Comparison of ENCODE assay signal across 16 mouse cellular contexts in genomic region chr9:64055162-64055561, GRCm38 (mm10). TPM values are rescaled to one million over a fixed set of nuclear protein-coding genes. Genes with fewer than 3 reads are reported as not detected.
DNase-seq lines count a peak whose midpoint lies in the region; ATAC-seq and TF ChIP-seq lines count a peak whose summit lies in the region.
"Had no signal": no experiment of that assay in that cellular context is flagged by ENCODE, and none has a peak within 500 bp of the region (broad histone marks: within the 10 kb centered on the region; RNA-seq: fewer than 3 reads in every experiment).

No protein-coding gene starts in this region.

- no peaks in the 10 kb centered on the region for H3K36me3 ChIP-seq in liver, embryonic 15.5 days (replicated peaks)
- H3K36me3 ChIP-seq in liver, postnatal 0 days (replicated peaks; ENCODE audit: insufficient read depth, low read length): no peaks in the 10 kb centered on the region
- H3K36me3 ChIP-seq in embryonic facial prominence, embryonic 10.5 days (replicated peaks): no peaks in the 10 kb centered on the region
- no peaks in the 10 kb centered on the region for H3K36me3 ChIP-seq in heart, embryonic 15.5 days
- H3K36me3 ChIP-seq in intestine, postnatal 0 days (ENCODE audit: control insufficient read depth, insufficient read depth): no peaks in the 10 kb centered on the region
- H3K36me3 ChIP-seq: hindbrain, embryonic 15.5 days; midbrain, embryonic 15.5 days; neural tube, embryonic 12.5 days had no signal

- TF ChIP-seq EP300 in liver, postnatal 0 days (IDR thresholded peaks at IDR 0.05; ENCODE audit: low read depth): no peak

- 71% methylated on average over 9 of the region's 9 CpGs for WGBS in liver, embryonic 15.5 days (ENCODE audit: insufficient replicate concordance)
- 71% methylated on average over 9 of the region's 9 CpGs for WGBS in liver, postnatal 0 days (ENCODE audit: insufficient replicate concordance)
- 56% methylated on average over 9 of the region's 9 CpGs for WGBS in embryonic facial prominence, embryonic 10.5 days
- WGBS in heart, embryonic 15.5 days: 57% methylated on average over 9 of the region's 9 CpGs
- 78% methylated on average over 9 of the region's 9 CpGs for WGBS in intestine, postnatal 0 days

- H3K4me2 ChIP-seq in liver, embryonic 15.5 days: no peak overlapping the region
- H3K4me2 ChIP-seq in liver, postnatal 0 days (ENCODE audit: low read depth, low read length): no peak overlapping the region
- no peak overlapping the region for H3K4me2 ChIP-seq in heart, embryonic 15.5 days
- H3K4me2 ChIP-seq in intestine, postnatal 0 days (replicated peaks; ENCODE audit: low read depth): no peak overlapping the region
- H3K4me2 ChIP-seq: hindbrain, embryonic 15.5 days; midbrain, embryonic 15.5 days; neural tube, embryonic 12.5 days had no signal

- peak overlapping the region; percentile 55; the same call in 1 of the 2 replicates for H3K27ac ChIP-seq in liver, embryonic 15.5 days (replicated peaks)
- no peak overlapping the region for H3K27ac ChIP-seq in liver, postnatal 0 days (ENCODE audit: low read depth)
- H3K27ac ChIP-seq in embryonic facial prominence, embryonic 10.5 days (replicated peaks): peak overlapping the region; percentile 74
- H3K27ac ChIP-seq in heart, embryonic 15.5 days: peak overlapping the region; percentile 51
- H3K27ac ChIP-seq in intestine, postnatal 0 days (ENCODE audit: low read depth, low read length): no peak overlapping the region
- H3K27ac ChIP-seq: hindbrain, embryonic 15.5 days; midbrain, embryonic 15.5 days; neural tube, embryonic 12.5 days; stomach, postnatal 0 days had no signal

- ATAC-seq in liver, embryonic 15.5 days (ENCODE audit: insufficient read depth): no peak
- ATAC-seq in liver, postnatal 0 days: no peak
- peak; percentile 51 for ATAC-seq in heart, embryonic 15.5 days (replicated peaks; ENCODE audit: insufficient number of reproducible peaks, insufficient read depth, low FRiP score, low read depth)
- ATAC-seq in intestine, postnatal 0 days: no peak
- ATAC-seq: midbrain, embryonic 15.5 days had no signal

- H3K9ac ChIP-seq in liver, embryonic 15.5 days: no peak overlapping the region
- no peak overlapping the region for H3K9ac ChIP-seq in liver, postnatal 0 days (replicated peaks)
- no peak overlapping the region for H3K9ac ChIP-seq in heart, embryonic 15.5 days
- no peak overlapping the region for H3K9ac ChIP-seq in intestine, postnatal 0 days (ENCODE audit: low read depth, low read length)
- H3K9ac ChIP-seq: hindbrain, embryonic 15.5 days; midbrain, embryonic 15.5 days; neural tube, embryonic 12.5 days had no signal

- no peak overlapping the region for H3K4me3 ChIP-seq in liver, embryonic 15.5 days (replicated peaks)
- H3K4me3 ChIP-seq in liver, postnatal 0 days (ENCODE audit: low read depth, low read length): no peak overlapping the region
- H3K4me3 ChIP-seq in embryonic facial prominence, embryonic 10.5 days: no peak overlapping the region
- H3K4me3 ChIP-seq in heart, embryonic 15.5 days: no peak overlapping the region
- no peak overlapping the region for H3K4me3 ChIP-seq in intestine, postnatal 0 days (ENCODE audit: low read depth, low read length)
- H3K4me3 ChIP-seq: hindbrain, embryonic 15.5 days; midbrain, embryonic 15.5 days; neural tube, embryonic 12.5 days had no signal

- peaks cover 89% of the 10 kb centered on the region for H3K4me1 ChIP-seq in liver, embryonic 15.5 days (replicated peaks)
- peaks cover 27% of the 10 kb centered on the region for H3K4me1 ChIP-seq in liver, postnatal 0 days (ENCODE audit: insufficient read depth)
- H3K4me1 ChIP-seq in embryonic facial prominence, embryonic 10.5 days: peaks cover 69% of the 10 kb centered on the region
- peaks cover 53% of the 10 kb centered on the region for H3K4me1 ChIP-seq in heart, embryonic 15.5 days (replicated peaks)
- H3K4me1 ChIP-seq in intestine, postnatal 0 days (replicated peaks; ENCODE audit: control insufficient read depth, insufficient read depth, low read length): peaks cover 6% of the 10 kb centered on the region

- no peaks in the 10 kb centered on the region for H3K9me3 ChIP-seq in liver, embryonic 15.5 days (replicated peaks)
- no peaks in the 10 kb centered on the region for H3K9me3 ChIP-seq in liver, postnatal 0 days (ENCODE audit: low read length)
- no peaks in the 10 kb centered on the region for H3K9me3 ChIP-seq in embryonic facial prominence, embryonic 10.5 days
- H3K9me3 ChIP-seq in heart, embryonic 15.5 days (replicated peaks): no peaks in the 10 kb centered on the region
- no peaks in the 10 kb centered on the region for H3K9me3 ChIP-seq in intestine, postnatal 0 days (ENCODE audit: control insufficient read depth)
- H3K9me3 ChIP-seq: hindbrain, embryonic 15.5 days; midbrain, embryonic 15.5 days; neural tube, embryonic 12.5 days had no signal

- no peak for DNase-seq in liver, postnatal 0 days
- no peak for DNase-seq in embryonic facial prominence, embryonic 10.5 days (ENCODE audit: low spot score)
- peak; percentile 27 for DNase-seq in lung, postnatal 14 days
- no peak for DNase-seq in layer of hippocampus, postnatal 36 days
- DNase-seq: adrenal gland, adult 2 months; cerebellum, adult 9-11 months; gastrocnemius, postnatal 36 days; thymus, postnatal 36 days had no signal

- TF ChIP-seq CTCF in liver, postnatal 0 days (IDR thresholded peaks at IDR 0.05; ENCODE audit: low read depth): no peak
- TF ChIP-seq CTCF in intestine, postnatal 0 days (IDR thresholded peaks at IDR 0.05; ENCODE audit: low read depth): no peak

- no peaks in the 10 kb centered on the region for H3K27me3 ChIP-seq in liver, embryonic 15.5 days
- no peaks in the 10 kb centered on the region for H3K27me3 ChIP-seq in liver, postnatal 0 days (ENCODE audit: insufficient read depth, low read length)
- peaks cover 27% of the 10 kb centered on the region for H3K27me3 ChIP-seq in embryonic facial prominence, embryonic 10.5 days (replicated peaks; ENCODE audit: low read depth, poor library complexity, severe bottlenecking)
- no peaks in the 10 kb centered on the region for H3K27me3 ChIP-seq in heart, embryonic 15.5 days
- H3K27me3 ChIP-seq in intestine, postnatal 0 days (replicated peaks; ENCODE audit: control insufficient read depth, insufficient read depth, low read length): no peaks in the 10 kb centered on the region

RNA-seq across cellular contexts. Expression of gene Smad6, which starts 33.3 kb away (rescaled TPM):
- 2.3 and 2.9 TPM in 2 replicates for polyA plus RNA-seq in liver, embryonic 15.5 days (2015; fragmentation: Nextera tagmentation; extraction: Ambion mirVana)
- polyA plus RNA-seq in liver, postnatal 0 days (2015; fragmentation: Nextera tagmentation; extraction: Ambion mirVana): 1.8 and 2.9 TPM in 2 replicates
- polyA plus RNA-seq in embryonic facial prominence, embryonic 10.5 days (2016; fragmentation: Nextera tagmentation; extraction: Ambion mirVana): 7.2 and 7.3 TPM in 2 replicates
- 16.4 and 19.8 TPM in 2 replicates for polyA plus RNA-seq in heart, embryonic 15.5 days (2015; fragmentation: Nextera tagmentation; extraction: Ambion mirVana)
- 5.4 and 6.1 TPM in 2 replicates for polyA plus RNA-seq in intestine, postnatal 0 days (2015; fragmentation: Nextera tagmentation; extraction: Ambion mirVana)
- total RNA-seq in layer of hippocampus, postnatal 36 days (2021): 1 to 10 TPM; 1.4 to 2.2 TPM
- total RNA-seq: CH12.LX had no signal

Comparison
In these comparisons a context has a peak if more than half of its experiments do, and no peak if none do; other contexts are left out.
1. H3K27ac ChIP-seq: peak in liver, embryonic 15.5 days (single experiment), embryonic facial prominence, embryonic 10.5 days (single experiment) and heart, embryonic 15.5 days (single experiment); none in liver, postnatal 0 days (single experiment) and intestine, postnatal 0 days (single experiment).